Mouse (Mus musculus) megakaryocyte, embryonic 14.5 days (primary cell): ENCODE measurements around the gene Agpat3. TPM values are rescaled to one million over a fixed set of nuclear protein-coding genes. Genes with fewer than 3 reads are reported as not detected.

Experiments used
- H3K27me3 ChIP-seq: replicated peaks from 2 replicates; pipeline ENCODE3; 2012; ENCODE audit warnings: inconsistent platforms
- H3K36me3 ChIP-seq: replicated peaks from 2 replicates; pipeline ENCODE3; 2012; ENCODE audit warnings: low read length, inconsistent platforms, mixed read lengths
- H3K4me1 ChIP-seq: 2 replicates; pipeline ENCODE4 v1.6.1; 2012; ENCODE audit warnings: inconsistent platforms
- H3K4me3 ChIP-seq: replicated peaks from 2 replicates; pipeline ENCODE3; 2012; ENCODE audit warnings: moderate library complexity, mild to moderate bottlenecking, inconsistent platforms
- H3K9me3 ChIP-seq: 2 replicates; pipeline ENCODE4 v1.6.1; 2012; ENCODE audit warnings: inconsistent platforms
- FLI1 ChIP-seq: IDR thresholded peaks from 2 replicates; pipeline ENCODE4 v1.6.1; 2012; ENCODE audit warnings: low read length, inconsistent platforms, mixed read lengths
- GATA1 ChIP-seq: IDR thresholded peaks from 3 replicates; pipeline ENCODE4 v1.6.1; 2012; ENCODE audit warnings: mixed read lengths, low read length, inconsistent platforms, borderline replicate concordance
- polyA plus RNA-seq: library from polyadenylated mRNA; stranded (reverse); fragments of >175 nt; gene quantifications from 2 replicates; pipeline ENCODE4 v1.2.3, GENCODE M21; 2012; ENCODE audit warnings: low replicate concordance; ENCODE audit not compliant: insufficient read depth

Gene Agpat3
- polyA plus RNA-seq, 1 experiment = 205 TPM

DNA sequence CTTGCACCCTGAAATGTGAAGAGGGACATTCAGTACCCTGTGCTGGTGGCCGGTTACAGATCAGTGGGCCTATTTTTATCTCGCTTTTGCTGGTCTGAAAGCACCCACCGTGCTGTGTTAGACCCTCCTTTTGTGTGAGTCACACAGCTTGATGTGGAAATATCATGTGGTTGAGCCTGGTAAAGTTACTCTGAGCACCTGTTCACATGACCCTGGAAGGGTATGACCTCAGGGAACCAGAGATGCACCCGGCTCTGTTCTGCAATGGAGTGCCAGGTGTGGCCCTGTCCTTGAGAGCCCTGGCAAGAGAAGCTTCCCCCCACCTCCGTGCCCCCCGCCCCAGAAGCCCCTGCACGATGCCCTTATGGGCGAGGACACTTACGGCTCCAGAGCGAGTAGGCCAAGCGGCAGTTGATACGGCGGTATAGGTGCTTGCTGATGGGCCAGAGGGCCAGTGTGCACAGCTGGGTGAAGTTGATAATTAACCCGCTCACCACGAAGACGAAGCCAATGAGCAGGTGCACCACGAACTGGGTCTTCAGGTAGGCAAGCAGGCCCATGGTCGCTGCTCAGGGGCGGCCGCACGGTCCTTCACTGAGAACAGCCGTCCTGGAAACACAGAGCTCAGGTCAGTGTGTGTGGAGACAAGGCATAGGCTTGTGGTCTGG lies 64.7 kb downstream of the Agpat3 start:
- H3K4me3 ChIP-seq = peak overlapping the region; percentile 51
- H3K36me3 ChIP-seq = peaks cover 91% of the 10 kb centered on the region
- TF ChIP-seq GATA1 = no peak
- TF ChIP-seq FLI1 = no peak
- no peaks in the 10 kb centered on the region for H3K9me3 ChIP-seq
- H3K27me3 ChIP-seq = no peaks in the 10 kb centered on the region
- peaks cover 100% of the 10 kb centered on the region for H3K4me1 ChIP-seq

DNA sequence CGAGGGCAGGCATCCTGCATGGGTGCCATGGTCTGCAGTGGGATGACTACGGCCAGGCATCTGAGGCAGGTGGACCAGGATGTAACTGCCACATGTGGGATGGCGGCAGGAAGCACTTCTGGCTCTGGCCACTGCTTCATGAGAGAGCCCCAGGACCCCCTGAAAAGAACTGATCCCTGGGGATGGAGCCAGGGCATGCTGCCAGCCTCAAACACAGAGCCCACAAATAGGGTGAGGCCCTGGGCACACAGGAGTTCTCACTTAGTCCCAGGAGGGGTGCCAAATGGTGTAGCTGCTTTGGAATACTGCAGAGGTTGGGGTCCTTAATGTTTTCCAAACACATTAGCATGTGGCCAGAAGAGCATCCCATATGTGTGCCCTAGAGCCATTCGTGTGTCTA lies 66.3 kb downstream of the Agpat3 start:
- Histone ChIP-seq H3K4me3 (peak overlapping the region; percentile 92), H3K27me3 (no peaks in the 10 kb centered on the region), H3K36me3 (peaks cover 91% of the 10 kb centered on the region), H3K9me3 (no peaks in the 10 kb centered on the region), H3K4me1 (peaks cover 100% of the 10 kb centered on the region)
- no peak for TF ChIP-seq GATA1
- no peak for TF ChIP-seq FLI1

DNA sequence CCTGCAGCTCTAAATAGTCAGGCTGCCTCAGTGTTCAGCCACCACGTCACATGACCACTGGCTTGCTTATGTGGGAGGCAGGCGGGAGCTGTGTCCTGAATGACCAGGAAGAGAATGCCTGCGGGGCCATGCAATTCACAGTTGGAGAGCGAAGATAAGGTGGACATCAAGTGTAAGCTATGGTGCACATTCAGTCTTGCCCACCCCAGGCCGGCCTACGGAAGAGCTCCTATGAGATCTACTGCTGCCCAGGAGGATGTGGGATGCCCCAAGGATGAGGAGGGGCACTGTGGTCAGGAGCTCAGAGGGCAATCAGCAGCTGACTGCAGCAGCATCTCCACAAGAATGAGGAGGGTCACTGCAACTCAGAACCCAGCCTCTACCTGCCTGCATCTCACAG lies 66.9 kb downstream of the Agpat3 start:
- Histone ChIP-seq H3K9me3 (no peaks in the 10 kb centered on the region), H3K27me3 (no peaks in the 10 kb centered on the region), H3K36me3 (peaks cover 91% of the 10 kb centered on the region), H3K4me1 (peaks cover 100% of the 10 kb centered on the region), H3K4me3 (peak overlapping the region; percentile 92)
- TF ChIP-seq GATA1 = peak; percentile 76; the same call in 2 of the 3 replicates
- peak; percentile 63; the same call in 1 of the 2 replicates for TF ChIP-seq FLI1

DNA sequence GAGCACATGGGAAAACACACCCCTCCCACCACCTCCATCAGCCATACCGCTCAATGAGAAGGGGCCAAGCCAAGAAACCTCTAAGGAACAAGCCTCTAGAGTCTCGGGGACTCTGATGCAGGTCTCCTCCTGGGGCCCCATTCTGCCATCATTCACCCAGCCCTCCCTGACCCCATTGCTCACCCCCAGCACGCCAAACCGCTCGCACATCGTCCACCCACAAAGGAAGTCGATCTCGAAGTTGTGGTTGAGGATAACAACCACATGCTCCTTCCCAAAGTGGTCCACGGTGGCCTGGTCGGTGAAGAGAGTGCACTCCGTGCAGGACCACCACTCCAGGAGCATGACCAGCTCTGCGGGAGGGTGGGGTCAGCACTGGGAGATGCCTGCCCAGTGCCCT lies 67.5 kb downstream of the Agpat3 start:
- H3K4me1 ChIP-seq = peaks cover 100% of the 10 kb centered on the region
- no peaks in the 10 kb centered on the region for H3K9me3 ChIP-seq
- H3K36me3 ChIP-seq = peaks cover 91% of the 10 kb centered on the region
- H3K27me3 ChIP-seq = no peaks in the 10 kb centered on the region
- peak overlapping the region; percentile 92 for H3K4me3 ChIP-seq
- TF ChIP-seq FLI1 (no peak), GATA1 (no peak)

DNA sequence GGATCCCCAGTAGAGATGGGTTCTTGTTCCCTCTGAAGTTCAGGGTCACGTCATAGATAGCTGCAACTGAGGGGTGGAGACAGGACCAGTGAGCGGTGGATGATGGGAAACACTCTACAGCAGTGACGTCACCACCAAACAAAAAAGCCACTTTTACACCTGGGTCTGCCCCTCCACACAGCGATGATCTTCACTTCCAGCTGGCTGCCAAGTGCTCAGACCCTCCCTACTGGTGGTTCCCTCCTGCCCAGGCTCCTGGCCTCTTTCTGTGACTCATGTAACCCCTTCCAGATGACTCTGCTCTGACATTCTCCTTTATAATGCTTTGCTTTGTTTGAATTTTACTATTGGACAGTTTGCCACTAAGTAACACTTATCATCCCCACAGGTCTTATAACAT lies 69.9 kb downstream of the Agpat3 start:
- no peaks in the 10 kb centered on the region for H3K9me3 ChIP-seq
- H3K4me1 ChIP-seq = peaks cover 100% of the 10 kb centered on the region
- H3K27me3 ChIP-seq = no peaks in the 10 kb centered on the region
- H3K36me3 ChIP-seq = peaks cover 93% of the 10 kb centered on the region
- H3K4me3 ChIP-seq = no peak overlapping the region
- TF ChIP-seq GATA1 = no peak
- TF ChIP-seq FLI1 = no peak

DNA sequence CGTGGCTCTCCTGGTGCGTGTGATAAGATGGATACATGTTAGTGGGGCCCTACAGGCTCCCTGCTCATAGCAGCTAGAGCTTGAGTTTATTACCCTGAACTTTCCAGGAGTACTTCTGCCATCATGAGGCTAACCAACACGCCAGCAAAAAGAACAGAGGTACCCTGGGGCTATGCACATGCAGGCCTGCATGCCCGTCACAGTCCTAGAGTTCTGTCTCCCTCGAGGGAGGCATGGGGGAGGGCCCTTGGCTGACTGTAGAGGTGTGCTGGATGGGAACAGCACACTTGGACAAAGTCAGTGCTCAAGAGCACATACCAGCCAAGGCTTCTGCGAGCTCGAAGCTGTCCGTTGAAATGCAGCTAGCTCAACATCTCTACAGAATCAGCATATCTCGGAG lies 71.8 kb downstream of the Agpat3 start:
- no peaks in the 10 kb centered on the region for H3K9me3 ChIP-seq
- peaks cover 98% of the 10 kb centered on the region for H3K4me1 ChIP-seq
- TF ChIP-seq FLI1 (no peak), GATA1 (no peak)
- H3K4me3 ChIP-seq = no peak overlapping the region
- no peaks in the 10 kb centered on the region for H3K27me3 ChIP-seq
- peaks cover 94% of the 10 kb centered on the region for H3K36me3 ChIP-seq

DNA sequence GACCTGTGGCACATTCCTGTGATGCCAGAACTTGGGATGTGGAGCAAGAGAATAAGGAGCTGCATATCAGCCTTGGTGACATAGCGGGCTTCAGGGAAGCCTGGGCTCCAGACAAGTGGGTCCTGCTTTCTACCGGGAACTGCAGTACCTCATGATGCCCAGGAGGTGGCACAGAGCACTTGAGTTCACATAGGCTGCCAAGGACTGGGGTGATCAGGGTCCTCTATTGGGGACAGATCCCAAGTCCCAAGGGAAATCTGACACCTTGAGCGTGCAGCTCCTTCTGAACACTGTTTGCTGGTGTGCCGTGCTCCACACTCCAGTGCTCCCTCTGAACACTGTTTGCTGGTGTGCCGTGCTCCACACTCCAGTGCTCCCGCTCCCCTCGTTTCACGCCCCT lies 73.1 kb downstream of the Agpat3 start:
- TF ChIP-seq FLI1 (no peak), GATA1 (no peak)
- no peaks in the 10 kb centered on the region for H3K27me3 ChIP-seq
- no peaks in the 10 kb centered on the region for H3K9me3 ChIP-seq
- H3K4me3 ChIP-seq = no peak overlapping the region
- peaks cover 100% of the 10 kb centered on the region for H3K36me3 ChIP-seq
- H3K4me1 ChIP-seq = peaks cover 98% of the 10 kb centered on the region

DNA sequence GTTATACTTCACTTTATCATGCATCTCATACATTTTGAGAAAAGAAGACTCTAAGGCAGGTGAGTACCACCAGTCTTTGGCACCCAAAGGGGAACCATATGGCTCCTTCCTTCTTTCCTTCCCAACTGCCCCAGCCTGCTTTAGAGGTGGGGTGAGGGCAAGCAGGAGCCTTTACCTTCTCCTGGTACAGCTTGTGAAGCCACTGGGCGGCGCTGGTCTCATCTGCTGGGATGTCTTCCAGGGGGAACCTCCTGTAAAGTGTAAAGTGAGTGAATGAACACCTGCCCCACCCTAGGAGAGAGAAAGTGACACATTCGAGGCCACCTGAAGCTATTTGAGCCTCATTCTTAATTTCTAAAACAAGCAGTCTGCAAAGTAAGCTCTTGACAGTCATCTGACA lies 74.5 kb downstream of the Agpat3 start:
- TF ChIP-seq FLI1 (no peak), GATA1 (no peak)
- Histone ChIP-seq H3K4me3 (no peak overlapping the region), H3K27me3 (no peaks in the 10 kb centered on the region), H3K36me3 (peaks cover 100% of the 10 kb centered on the region), H3K9me3 (no peaks in the 10 kb centered on the region), H3K4me1 (peaks cover 98% of the 10 kb centered on the region)

DNA sequence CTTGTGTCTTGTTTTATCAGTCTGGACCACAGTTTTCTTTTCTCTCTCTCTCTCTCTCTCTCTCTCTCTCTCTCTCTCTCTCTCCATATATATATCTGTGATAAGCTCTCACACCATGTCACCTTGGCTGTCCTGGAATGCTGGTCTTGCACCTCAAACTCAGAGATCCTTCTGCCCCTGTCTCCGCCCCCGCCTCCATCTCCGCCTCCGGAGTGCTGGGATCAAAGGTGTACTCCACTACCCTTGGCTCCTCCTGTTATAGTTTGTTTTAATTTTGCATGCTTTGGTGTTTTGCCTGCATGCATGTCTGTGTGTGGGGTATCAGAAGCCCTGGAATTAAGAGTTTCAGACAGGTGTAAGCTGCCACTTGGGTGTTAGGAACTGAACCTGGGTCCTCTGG lies 76.0 kb downstream of the Agpat3 start:
- H3K36me3 ChIP-seq = peaks cover 100% of the 10 kb centered on the region
- peaks cover 94% of the 10 kb centered on the region for H3K4me1 ChIP-seq
- no peak for TF ChIP-seq GATA1

DNA sequence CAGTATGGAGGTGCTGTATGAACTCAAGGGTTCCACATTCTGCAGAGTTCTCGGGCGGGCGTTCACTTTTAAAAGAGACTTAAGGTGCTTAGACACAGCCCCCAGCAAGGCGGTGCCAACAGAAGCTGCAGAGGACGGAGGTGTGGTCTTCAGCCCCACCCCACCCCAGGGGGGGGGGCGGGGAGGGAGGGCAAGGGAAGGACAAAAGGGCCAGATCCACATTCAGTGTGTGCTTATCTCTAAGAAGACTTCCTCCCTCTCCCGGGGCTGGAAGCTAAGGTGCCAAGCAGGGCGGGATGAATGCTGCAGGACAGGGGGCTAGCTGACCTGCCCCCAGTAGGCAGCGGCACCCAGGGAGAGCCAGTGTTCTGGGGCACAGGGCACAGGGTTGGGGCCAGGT lies 79.4 kb downstream of the Agpat3 start:
- Histone ChIP-seq H3K27me3 (no peaks in the 10 kb centered on the region), H3K4me3 (no peak overlapping the region), H3K36me3 (peaks cover 96% of the 10 kb centered on the region), H3K9me3 (no peaks in the 10 kb centered on the region), H3K4me1 (peaks cover 73% of the 10 kb centered on the region)
- TF ChIP-seq FLI1 (no peak), GATA1 (no peak)

More for the DNA sequence above, 76.0 kb downstream of the Agpat3 start:
- no peaks in the 10 kb centered on the region for H3K9me3 ChIP-seq
- no peak overlapping the region for H3K4me3 ChIP-seq
- H3K27me3 ChIP-seq = no peaks in the 10 kb centered on the region

DNA sequence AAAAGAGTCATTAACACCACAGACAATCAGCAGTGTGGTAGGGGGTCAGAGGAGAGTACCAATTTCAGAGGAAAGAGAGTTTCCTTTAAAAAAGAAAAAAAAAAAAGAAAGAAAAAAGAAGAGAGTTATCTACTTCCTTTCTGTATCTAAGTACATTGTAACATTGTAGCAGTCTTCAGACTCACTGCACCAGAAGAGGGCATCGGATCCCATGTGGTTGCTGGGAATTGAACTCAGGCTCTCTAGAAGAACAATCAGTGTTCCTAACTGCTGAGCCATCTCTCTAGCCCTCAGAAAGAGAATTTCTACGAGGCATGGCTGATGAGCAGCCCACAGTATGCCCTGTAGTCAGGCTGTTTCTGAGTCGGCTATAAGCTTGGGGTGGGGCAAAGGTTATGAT lies 86.4 kb downstream of the Agpat3 start:
- TF ChIP-seq GATA1 (no peak), FLI1 (no peak)
- peaks cover 9% of the 10 kb centered on the region for H3K27me3 ChIP-seq
- peaks cover 49% of the 10 kb centered on the region for H3K36me3 ChIP-seq
- peaks cover 19% of the 10 kb centered on the region for H3K9me3 ChIP-seq
- H3K4me1 ChIP-seq = peaks cover 62% of the 10 kb centered on the region
- no peak overlapping the region for H3K4me3 ChIP-seq
